Mouse (Mus musculus) olfactory bulb, adult 2 months (tissue): ENCODE results near the gene Med19. TPM values are rescaled to one million over a fixed set of nuclear protein-coding genes. Genes with fewer than 3 reads are reported as not detected.

ENCODE experiments used
- H3K27ac ChIP-seq: fragments of 200-500 bp; 2 replicates; pipeline ENCODE4 v1.5.1; 2012; ENCODE audit warnings: low read depth, low read length; ENCODE audit not compliant: insufficient read depth
- H3K4me1 ChIP-seq: fragments of 200-500 bp; 2 replicates; pipeline ENCODE4 v1.6.1; 2012; ENCODE audit warnings: low read length; ENCODE audit not compliant: control insufficient read depth, insufficient read depth
- H3K4me3 ChIP-seq: fragments of 200-500 bp; 2 replicates; pipeline ENCODE4 v1.5.1; 2012; ENCODE audit warnings: mild to moderate bottlenecking, low read depth, low read length, moderate library complexity; ENCODE audit not compliant: insufficient read depth
- CTCF ChIP-seq: fragments of 200-500 bp; IDR thresholded peaks from 2 replicates; pipeline ENCODE4 v1.5.1; 2012; ENCODE audit warnings: low read depth, mild to moderate bottlenecking, low read length, moderate library complexity; ENCODE audit not compliant: insufficient read depth
- POLR2A ChIP-seq: fragments of 200-500 bp; IDR thresholded peaks from 2 replicates; pipeline ENCODE4 v1.6.1; 2012; ENCODE audit warnings: mild to moderate bottlenecking, low read depth, low read length, moderate library complexity; ENCODE audit not compliant: insufficient read depth
- WGBS: fragments of 180-500 bp; shearing (Covaris S2); methylation state at CpG from one replicate; pipeline ENCODE4 v1.1.7; 2018; 5-methylcytosine and 5-hydroxymethylcytosine counted together
- polyA plus RNA-seq: library from polyadenylated mRNA; stranded (reverse); fragments of >200 nt; gene quantifications from 2 replicates; pipeline ENCODE4 v1.2.4, GENCODE M21; 2012; ENCODE audit warnings: low replicate concordance; ENCODE audit not compliant: missing spikeins, insufficient read depth, insufficient read length

Med19 gene
- polyA plus RNA-seq, 1 experiment = not detected

DNA sequence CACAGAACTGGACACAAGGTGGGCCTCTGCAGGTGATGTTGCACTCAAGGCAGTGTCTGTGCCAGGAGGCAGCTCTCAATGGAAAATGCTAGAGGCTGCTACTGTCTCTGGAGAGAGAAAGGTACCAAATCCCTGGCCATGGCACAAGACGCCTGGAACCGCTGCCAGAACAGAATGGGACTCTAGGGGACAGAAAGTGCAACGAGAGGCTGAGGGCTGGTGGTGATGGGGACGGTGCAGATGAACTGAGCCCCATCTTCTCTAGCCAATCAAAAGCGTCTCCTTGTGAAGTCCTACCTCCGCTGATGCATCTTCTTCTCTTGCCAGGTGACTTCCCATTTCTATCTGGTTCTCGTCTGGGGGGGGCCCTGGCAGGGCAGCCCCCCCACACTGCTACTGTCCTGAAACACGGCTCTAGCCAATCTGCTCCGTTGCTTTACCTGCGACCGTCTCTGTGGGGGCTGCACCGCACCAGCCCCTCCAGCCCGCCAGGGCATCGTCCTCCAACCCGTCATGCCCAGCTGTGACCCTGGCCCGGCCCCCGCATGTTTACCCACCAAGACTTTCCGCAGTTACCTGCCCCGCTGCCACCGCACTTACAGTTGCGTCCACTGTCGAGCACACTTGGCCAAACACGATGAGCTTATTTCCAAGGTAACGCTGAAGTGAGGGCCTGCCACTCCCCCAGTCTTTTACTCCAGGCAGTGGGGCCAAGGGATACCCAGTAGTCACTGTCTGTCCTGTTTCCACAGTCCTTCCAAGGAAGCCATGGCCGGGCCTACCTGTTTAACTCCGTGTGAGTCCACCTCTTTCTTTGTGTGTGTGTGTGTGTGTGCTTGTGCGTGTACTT lies 58.3 kb downstream of the Med19 start:
- Histone ChIP-seq H3K4me1 (peaks cover 32% of the 10 kb centered on the region), H3K4me3 (peak overlapping the region; percentile 58), H3K27ac (no peak overlapping the region)
- TF ChIP-seq CTCF (no peak), POLR2A (no peak)
- WGBS = 17% methylated on average over 27 of the region's 27 CpGs

DNA sequence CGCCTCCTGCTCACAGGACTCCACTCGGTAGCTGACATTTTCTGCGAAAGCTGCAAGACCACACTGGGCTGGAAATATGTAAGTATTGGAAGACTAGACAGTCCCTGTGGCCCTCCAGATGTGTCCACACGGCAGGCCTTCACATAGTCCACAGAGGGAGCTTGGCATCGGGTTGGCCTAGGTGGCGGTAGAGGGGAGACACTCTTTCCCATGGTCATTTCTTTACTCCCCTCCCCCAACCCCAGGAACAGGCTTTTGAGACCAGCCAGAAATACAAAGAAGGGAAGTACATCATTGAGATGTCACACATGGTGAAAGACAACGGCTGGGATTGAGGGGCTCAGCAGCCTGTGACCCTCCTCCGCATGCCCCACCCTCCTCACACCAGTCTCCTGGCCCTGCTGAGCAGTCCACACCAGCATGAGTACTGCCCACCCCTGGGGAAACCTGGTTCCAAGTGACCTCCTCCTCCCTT lies 59.3 kb downstream of the Med19 start:
- H3K4me3 ChIP-seq = peak overlapping the region; percentile 8
- WGBS = 28% methylated on average over 8 of the region's 8 CpGs
- TF ChIP-seq CTCF (no peak), POLR2A (no peak)
- peaks cover 39% of the 10 kb centered on the region for H3K4me1 ChIP-seq
- H3K27ac ChIP-seq = no peak overlapping the region

Other genes starting within 250 kb of the Med19 start
- not detected in 2 replicates for gene Tfpi, start 201.6 kb upstream of the Med19 start, polyA plus RNA-seq
- not detected in 2 replicates for gene Ctnnd1, start 27.6 kb upstream of the Med19 start, polyA plus RNA-seq
- gene Btbd18, start 19.3 kb upstream of the Med19 start, polyA plus RNA-seq = not detected in 2 replicates
- gene Selenoh, start 7.6 kb upstream of the Med19 start, polyA plus RNA-seq = not detected in 2 replicates
- gene Gm28635, start 361 bp upstream of the Med19 start, polyA plus RNA-seq = not detected in 2 replicates
- gene Tmx2, start 738 bp downstream of the Med19 start, polyA plus RNA-seq = not detected in 2 replicates
- not detected in 2 replicates for gene Zdhhc5, start 36.8 kb downstream of the Med19 start, polyA plus RNA-seq
- not detected in 2 replicates for gene Clp1, start 48.9 kb downstream of the Med19 start, polyA plus RNA-seq
- 194 TPM in 1 of 2 replicates, not detected in the other for gene Ypel4, start 55.7 kb downstream of the Med19 start, polyA plus RNA-seq
- gene Gm19426, start 65.3 kb downstream of the Med19 start, polyA plus RNA-seq = not detected in 2 replicates
- gene Serping1, start 97.0 kb downstream of the Med19 start, polyA plus RNA-seq = not detected in 2 replicates
- gene Ube2l6, start 120.4 kb downstream of the Med19 start, polyA plus RNA-seq = not detected in 2 replicates
- not detected in 2 replicates for gene Smtnl1, start 144.2 kb downstream of the Med19 start, polyA plus RNA-seq
- not detected in 2 replicates for gene Timm10, start 148.6 kb downstream of the Med19 start, polyA plus RNA-seq
- gene Slc43a1, start 160.4 kb downstream of the Med19 start, polyA plus RNA-seq = not detected in 2 replicates
- gene Rtn4rl2, start 208.3 kb downstream of the Med19 start, polyA plus RNA-seq = not detected in 2 replicates